Mouse (Mus musculus) hindbrain, embryonic 15.5 days (tissue): ENCODE results near the gene Plch1. TPM values are rescaled to one million over a fixed set of nuclear protein-coding genes. Genes with fewer than 3 reads are reported as not detected.

ENCODE experiments used
- ATAC-seq: fragments of 200-750 bp; cut with Nextera tagmentation; 2 replicates; pipeline ENCODE4 v1.8.0; 2017; ENCODE audit warnings: low read depth, moderate number of reproducible peaks, moderate TSS enrichment; ENCODE audit not compliant: low FRiP score
- H3K27ac ChIP-seq: fragments of 300-500 bp; sonication (generic); replicated peaks from 2 replicates; pipeline ENCODE4 v1.5.1; 2015; ENCODE audit warnings: mild to moderate bottlenecking, inconsistent platforms
- H3K27me3 ChIP-seq: fragments of 300-500 bp; sonication (generic); 2 replicates; pipeline ENCODE4 v1.6.1; 2015; ENCODE audit warnings: control low read depth, inconsistent platforms
- H3K36me3 ChIP-seq: fragments of 300-500 bp; sonication (generic); 2 replicates; pipeline ENCODE4 v1.6.1; 2015; ENCODE audit warnings: control low read depth, inconsistent platforms
- H3K4me1 ChIP-seq: fragments of 300-500 bp; sonication (generic); replicated peaks from 2 replicates; pipeline ENCODE4 v1.6.1; 2015; ENCODE audit warnings: control low read depth, inconsistent platforms
- H3K4me2 ChIP-seq: fragments of 300-500 bp; sonication (generic); 2 replicates; pipeline ENCODE4 v1.6.1; 2015; ENCODE audit warnings: moderate library complexity, mild to moderate bottlenecking, inconsistent platforms
- H3K4me3 ChIP-seq: fragments of 300-500 bp; sonication (generic); 2 replicates; pipeline ENCODE4 v1.5.1; 2015; ENCODE audit warnings: mild to moderate bottlenecking, inconsistent platforms
- H3K9ac ChIP-seq: fragments of 300-500 bp; sonication (generic); 2 replicates; pipeline ENCODE4 v1.6.1; 2015; ENCODE audit warnings: inconsistent platforms
- H3K9me3 ChIP-seq: fragments of 300-500 bp; sonication (generic); 2 replicates; pipeline ENCODE4 v1.6.1; 2016; ENCODE audit warnings: control low read depth, inconsistent platforms
- WGBS: fragments of 180-500 bp; shearing (Covaris S2); methylation state at CpG from one replicate; pipeline ENCODE4 v1.1.7; 2015; 5-methylcytosine and 5-hydroxymethylcytosine counted together
- polyA plus RNA-seq: library from polyadenylated mRNA; unstranded; fragments of >200 nt; fragmentation: Nextera tagmentation; extraction: Ambion mirVana; gene quantifications from 2 replicates; pipeline ENCODE4 v1.2.1, GENCODE M21; 2015

Gene Plch1
- polyA plus RNA-seq, 1 experiment from 2014 or later = 7.4 TPM

GRCm38 (mm10) chr3:63664575-63665243 lies 234.6 kb downstream of the Plch1 start:
- ATAC-seq = peak; percentile 82; the same call in 1 of the 2 replicates
- H3K36me3 ChIP-seq = no peaks in the 10 kb centered on the region
- H3K27me3 ChIP-seq = no peaks in the 10 kb centered on the region
- H3K4me2 ChIP-seq = no peak overlapping the region
- H3K4me1 ChIP-seq = 0 out of 2 replicates have a peak, but pooled peaks cover 5% of the 10 kb centered on the region
- 46% methylated on average over 6 of the region's 6 CpGs for WGBS
- H3K9ac ChIP-seq = no peak overlapping the region
- H3K4me3 ChIP-seq = no peak overlapping the region
- no peaks in the 10 kb centered on the region for H3K9me3 ChIP-seq
- H3K27ac ChIP-seq = peak overlapping the region; percentile 51; the same call in 1 of the 2 replicates

Other genes with a start within 250 kb of the Plch1 start
- 6.7 and 7.1 TPM in 2 replicates for gene E130311K13Rik, start 30.0 kb upstream of the Plch1 start, polyA plus RNA-seq
- 17.4 and 17.8 TPM in 2 replicates for gene Slc33a1, start 65.3 kb upstream of the Plch1 start, polyA plus RNA-seq
- gene Gmps, start 76.6 kb upstream of the Plch1 start, polyA plus RNA-seq = 41.7 and 42.6 TPM in 2 replicates
- 0.08 and 0.16 TPM in 2 replicates for gene Vmn2r1, start 182.1 kb upstream of the Plch1 start, polyA plus RNA-seq
- gene Vmn2r2, start 242.5 kb upstream of the Plch1 start, polyA plus RNA-seq = 0.03 TPM in 1 of 2 replicates, not detected in the other